Mouse (Mus musculus) myocyte (in vitro differentiated cells): ENCODE measurements around the gene Rsad2. TPM values are rescaled to one million over a fixed set of nuclear protein-coding genes. Genes with fewer than 3 reads are reported as not detected.
A peak's percentile ranks its signal among the peaks of the same experiment; 100 is the strongest.
"Not testable (repeated sequence)": the region's sequence is repeated elsewhere in the genome, so short reads cannot be mapped to it uniquely, and the experiment has no call there.

Experiments
- H3K27me3 ChIP-seq: one replicate; pipeline ENCODE4 v1.6.1; 2011; ENCODE audit not compliant: control insufficient read depth, insufficient read depth, insufficient read length
- H3K36me3 ChIP-seq: one replicate; pipeline ENCODE4 v1.6.1; 2011; ENCODE audit not compliant: control insufficient read depth, insufficient read depth
- H3K4me2 ChIP-seq: one replicate; pipeline ENCODE4 v1.6.1; 2011; ENCODE audit warnings: low read depth, control low read depth
- H3K4me3 ChIP-seq: one replicate; pipeline ENCODE4 v1.5.1; 2011; ENCODE audit warnings: mild to moderate bottlenecking, control low read depth, moderate library complexity
- H3K79me2 ChIP-seq: one replicate; pipeline ENCODE4 v1.6.1; 2011; ENCODE audit not compliant: control insufficient read depth, insufficient read depth
- H3ac ChIP-seq: one replicate; pipeline ENCODE4 v1.6.1; 2011; ENCODE audit not compliant: control insufficient read depth, insufficient read length
- CEBPB ChIP-seq: IDR thresholded peaks from 2 replicates; pipeline ENCODE4 v1.6.1; 2011; ENCODE audit warnings: mild to moderate bottlenecking, moderate library complexity; ENCODE audit not compliant: poor library complexity, insufficient read depth, severe bottlenecking
- E2F4 ChIP-seq: IDR thresholded peaks from one replicate; pipeline ENCODE4 v1.6.1; 2011; ENCODE audit warnings: mild to moderate bottlenecking, control low read depth, moderate library complexity; ENCODE audit not compliant: insufficient read depth
- MAX ChIP-seq: IDR thresholded peaks from one replicate; pipeline ENCODE4 v1.6.1; 2011; ENCODE audit warnings: low read depth, mild to moderate bottlenecking, control low read depth
- MYOD1 ChIP-seq, 3 experiments: IDR thresholded peaks; one replicate each; pipeline ENCODE4 v1.6.1; 2011; ENCODE audit warnings: control low read depth in 2 of 3, low read depth in 2 of 3, mild to moderate bottlenecking in 2 of 3, moderate library complexity in 1 of 3; ENCODE audit not compliant: insufficient read length in 2 of 3, control insufficient read depth in 1 of 3
- MYOG ChIP-seq, 3 experiments: IDR thresholded peaks; one replicate each; pipeline ENCODE4 v1.6.1; 2011; ENCODE audit warnings: control low read depth in 2 of 3, low read depth in 2 of 3, mild to moderate bottlenecking in 2 of 3; ENCODE audit not compliant: insufficient read length in 2 of 3, control insufficient read depth in 1 of 3, insufficient read depth in 1 of 3
- POLR2A ChIP-seq: IDR thresholded peaks from one replicate; pipeline ENCODE4 v1.6.1; 2011; ENCODE audit warnings: low read depth, mild to moderate bottlenecking, control low read depth, moderate library complexity; ENCODE audit not compliant: insufficient read length
- POLR2AphosphoS2 ChIP-seq: IDR thresholded peaks from one replicate; pipeline ENCODE4 v1.6.1; 2011; ENCODE audit warnings: low read depth, control low read depth; ENCODE audit not compliant: insufficient read length
- REST ChIP-seq: IDR thresholded peaks from one replicate; pipeline ENCODE4 v1.6.1; 2011; ENCODE audit warnings: mild to moderate bottlenecking, control low read depth, moderate library complexity; ENCODE audit not compliant: insufficient read depth, insufficient read length
- SRF ChIP-seq: IDR thresholded peaks from one replicate; pipeline ENCODE4 v1.6.1; 2011; ENCODE audit warnings: low read depth; ENCODE audit not compliant: control insufficient read depth, insufficient read length
- TCF12 ChIP-seq: IDR thresholded peaks from one replicate; pipeline ENCODE4 v1.6.1; 2011; ENCODE audit warnings: mild to moderate bottlenecking, control low read depth; ENCODE audit not compliant: poor library complexity, insufficient read depth, severe bottlenecking
- TCF3 ChIP-seq: IDR thresholded peaks from one replicate; pipeline ENCODE4 v1.6.1; 2011; ENCODE audit warnings: low read depth, control low read depth; ENCODE audit not compliant: insufficient read length
- USF1 ChIP-seq: IDR thresholded peaks from one replicate; pipeline ENCODE4 v1.6.1; 2011; ENCODE audit warnings: low read depth, mild to moderate bottlenecking, control low read depth, moderate library complexity
- polyA plus RNA-seq: library from polyadenylated mRNA; unstranded; fragments of >200 nt; fragmentation: generic; extraction: Trizol; gene quantifications from one replicate; pipeline ENCODE4 v1.2.1, GENCODE M21; 2012; ENCODE audit warnings: missing spikeins

Rsad2 gene
- polyA plus RNA-seq, 1 experiment, result 0.05 TPM

DNA sequence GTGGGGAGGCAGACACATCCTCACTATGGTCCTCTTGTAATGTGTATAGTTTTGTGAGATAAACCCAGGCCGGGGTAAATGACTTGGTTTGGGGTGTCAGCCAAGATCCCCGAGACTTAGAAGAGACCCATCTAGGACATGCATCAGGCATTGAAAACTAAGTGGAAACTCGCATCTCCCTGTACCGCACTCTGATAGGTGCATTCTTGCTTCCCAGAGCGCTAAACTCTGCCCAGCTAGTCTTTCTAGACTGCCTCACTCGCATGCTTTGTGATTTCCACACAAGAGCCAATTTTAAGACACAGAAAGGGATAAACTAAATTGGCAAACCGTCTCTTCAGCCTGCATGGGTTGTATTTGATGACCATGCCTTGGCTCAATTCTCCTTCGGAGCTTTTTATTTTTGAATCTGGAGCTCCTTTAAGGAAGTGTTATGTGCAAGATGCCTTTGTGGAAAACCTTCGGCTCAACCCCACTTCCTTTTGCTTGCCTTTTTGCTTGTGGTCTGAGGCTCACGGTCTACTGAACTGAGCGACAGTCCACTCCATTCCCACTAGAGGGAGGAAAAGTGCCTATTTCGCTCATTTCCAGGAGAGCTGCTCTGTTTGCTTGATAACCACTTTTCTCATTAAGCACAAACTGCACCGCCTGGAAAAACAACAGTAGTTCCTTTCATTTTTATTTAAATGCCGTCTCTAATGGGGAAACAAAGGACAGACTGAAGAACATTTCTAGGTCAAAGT lies 31.8 kb upstream of the Rsad2 start:
- Histone ChIP-seq H3K27me3 (no peaks in the 10 kb centered on the region), H3ac (no peak overlapping the region), H3K36me3 (no peaks in the 10 kb centered on the region), H3K4me3 (no peak overlapping the region), H3K79me2 (no peaks in the 10 kb centered on the region), H3K4me2 (no peak overlapping the region)
- TF ChIP-seq USF1, result no peak
- TF ChIP-seq REST, result no peak
- TF ChIP-seq SRF, result no peak

DNA sequence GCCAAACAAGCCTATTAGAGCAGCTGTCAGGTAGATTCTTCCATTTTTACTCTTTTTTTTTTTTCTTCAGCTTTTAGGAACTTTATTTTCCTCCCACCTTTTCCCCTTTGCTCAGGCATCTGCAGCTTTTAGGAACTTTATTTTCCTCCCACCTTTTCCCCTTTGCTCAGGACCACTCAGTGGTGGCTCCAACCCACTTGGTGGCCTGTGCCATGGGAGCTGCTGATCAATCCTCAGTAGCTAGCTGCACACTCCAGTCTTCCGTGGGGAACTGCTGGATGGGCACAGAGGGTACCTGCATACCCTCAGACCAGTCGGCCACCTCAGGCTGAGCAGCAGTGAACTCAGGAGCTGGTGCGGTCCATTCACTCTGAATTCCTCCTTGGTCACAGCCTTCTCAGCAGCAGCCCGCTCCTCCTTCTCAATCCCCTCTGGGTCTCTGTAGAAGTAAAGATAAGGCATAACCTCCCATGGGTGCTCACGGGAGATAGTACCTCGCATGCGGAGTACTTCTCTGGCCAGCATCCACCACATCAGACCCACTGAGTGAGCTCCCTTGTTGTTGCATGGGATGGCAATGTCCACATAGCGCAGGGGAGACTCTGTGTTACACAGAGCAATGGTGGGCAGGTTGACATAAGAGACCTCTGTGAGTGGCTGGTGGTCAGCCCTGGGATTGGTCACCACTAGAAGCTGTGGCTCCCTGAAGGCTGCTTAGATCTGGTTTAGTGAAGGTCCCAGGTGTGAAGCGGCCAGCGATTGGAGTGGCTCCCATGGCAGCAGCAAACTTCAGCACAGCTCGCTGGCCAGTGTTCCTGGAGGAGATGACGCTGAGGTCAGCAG lies 29.7 kb upstream of the Rsad2 start:
- not testable (repeated sequence) for H3ac ChIP-seq, H3K4me2 ChIP-seq, H3K79me2 ChIP-seq, H3K36me3 ChIP-seq, H3K4me3 ChIP-seq, H3K27me3 ChIP-seq

DNA sequence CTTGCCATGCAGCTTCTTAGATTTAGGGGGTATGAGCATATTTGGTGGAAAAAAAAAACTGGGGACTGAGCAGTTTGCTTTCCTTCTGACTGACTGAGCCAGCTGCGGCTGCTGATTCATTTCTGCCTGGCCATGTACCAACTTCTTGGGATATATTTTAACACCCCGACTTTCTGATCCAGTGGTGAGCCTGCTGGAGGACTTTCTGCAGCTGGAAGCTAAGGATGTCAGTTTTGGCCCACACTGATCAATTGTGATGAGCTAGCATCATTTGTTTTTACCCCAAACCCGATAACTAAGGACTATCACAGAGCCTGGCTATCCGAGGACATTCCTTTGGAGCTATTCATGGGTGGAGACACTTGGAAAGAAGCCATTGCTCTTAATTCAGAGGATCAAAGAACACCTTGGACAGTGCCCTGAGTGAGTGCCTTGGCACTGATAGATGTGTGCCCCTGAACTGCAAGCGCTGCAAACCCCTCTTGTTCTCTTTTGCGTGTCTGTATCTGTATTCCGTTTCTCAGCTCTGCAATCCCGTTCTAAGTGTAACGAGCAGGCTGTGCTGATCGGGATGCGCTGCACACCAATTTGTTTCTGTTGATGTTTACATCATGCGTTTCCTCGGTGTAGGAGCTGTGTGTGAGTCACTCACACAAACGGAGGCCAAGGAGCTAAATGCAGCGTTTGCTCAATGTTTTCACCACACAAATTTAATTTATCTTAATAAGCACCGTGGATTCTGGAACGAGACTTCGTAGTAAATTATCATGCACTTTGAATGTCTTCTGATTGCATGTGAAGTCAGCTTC lies 22.1 kb upstream of the Rsad2 start:
- Histone ChIP-seq H3K36me3 (no peaks in the 10 kb centered on the region), H3K79me2 (no peaks in the 10 kb centered on the region), H3ac (no peak overlapping the region), H3K27me3 (no peaks in the 10 kb centered on the region), H3K4me3 (no peak overlapping the region), H3K4me2 (peak overlapping the region; percentile 30)
- no peak for TF ChIP-seq POLR2A
- peak in 1 of 3 experiments; percentile 48 for TF ChIP-seq MYOD1 (IDR thresholded peaks at IDR 0.05; ENCODE audit: control insufficient read depth in 1 of 3, insufficient read length in 2 of 3, low read depth in 2 of 3)

DNA sequence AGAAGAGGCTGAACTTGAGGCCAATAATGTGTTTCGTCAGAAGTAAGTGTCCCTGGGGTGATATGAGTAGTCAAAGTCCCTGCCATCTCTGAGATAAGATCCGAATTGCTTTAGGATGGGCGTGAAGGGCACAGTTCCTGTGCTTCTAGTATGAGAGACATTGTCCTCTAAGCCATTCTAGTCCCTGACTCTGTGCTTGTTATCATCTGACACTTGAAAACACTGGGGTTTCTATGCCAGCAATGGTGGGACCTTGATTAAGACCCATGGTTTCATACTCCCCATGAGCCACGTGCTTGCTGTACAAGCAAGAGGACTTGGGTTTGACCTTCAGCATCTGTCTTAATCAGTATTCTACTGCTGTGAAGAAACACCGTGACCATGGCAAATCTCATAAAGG lies 20.9 kb upstream of the Rsad2 start:
- no peak overlapping the region for H3ac ChIP-seq
- H3K4me3 ChIP-seq, result no peak overlapping the region
- no peak for TF ChIP-seq MAX
- no peak for TF ChIP-seq CEBPB
- TF ChIP-seq MYOG (IDR thresholded peaks at IDR 0.05; ENCODE audit: control insufficient read depth in 1 of 3, insufficient read depth in 1 of 3, insufficient read length in 2 of 3, low read depth in 2 of 3), result no peak
- no peak for TF ChIP-seq MYOD1 (IDR thresholded peaks at IDR 0.05; ENCODE audit: control insufficient read depth in 1 of 3, insufficient read length in 2 of 3, low read depth in 2 of 3)
- no peak for TF ChIP-seq E2F4
- H3K4me2 ChIP-seq, result no peak overlapping the region
- H3K79me2 ChIP-seq, result no peaks in the 10 kb centered on the region
- no peaks in the 10 kb centered on the region for H3K36me3 ChIP-seq
- no peaks in the 10 kb centered on the region for H3K27me3 ChIP-seq

DNA sequence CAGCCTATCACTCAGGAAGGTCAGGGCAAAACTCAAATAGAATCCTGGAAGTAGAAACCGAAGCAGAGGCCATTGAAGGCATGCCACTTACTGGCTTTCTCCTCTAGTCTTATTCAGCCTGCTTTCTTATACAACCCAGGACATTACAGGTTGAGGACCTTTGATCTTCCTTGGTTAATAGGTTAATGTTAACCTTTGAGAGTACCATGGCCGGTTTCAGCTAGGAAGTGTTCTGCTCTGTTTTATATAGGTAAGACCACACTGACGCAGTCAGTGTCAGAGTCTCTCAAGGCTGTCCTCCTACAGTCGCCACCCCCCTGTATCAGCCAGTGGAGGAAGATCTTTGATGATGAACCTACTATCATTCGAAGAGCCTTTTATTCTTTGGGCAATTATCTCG lies 17.5 kb upstream of the Rsad2 start:
- TF ChIP-seq MYOD1 (IDR thresholded peaks at IDR 0.05; ENCODE audit: control insufficient read depth in 1 of 3, insufficient read length in 2 of 3, low read depth in 2 of 3), result no peak
- TF ChIP-seq MAX, result no peak
- no peak for TF ChIP-seq USF1
- no peak for TF ChIP-seq MYOG (IDR thresholded peaks at IDR 0.05; ENCODE audit: control insufficient read depth in 1 of 3, insufficient read depth in 1 of 3, insufficient read length in 2 of 3, low read depth in 2 of 3)
- TF ChIP-seq SRF, result no peak
- no peak for TF ChIP-seq CEBPB
- TF ChIP-seq E2F4, result no peak
- TF ChIP-seq POLR2AphosphoS2, result no peak
- TF ChIP-seq TCF12, result no peak
- TF ChIP-seq POLR2A, result no peak
- TF ChIP-seq TCF3, result no peak
- TF ChIP-seq REST, result no peak
- H3K4me3 ChIP-seq, result no peak overlapping the region
- H3K79me2 ChIP-seq, result no peaks in the 10 kb centered on the region
- H3K27me3 ChIP-seq, result no peaks in the 10 kb centered on the region
- no peak overlapping the region for H3ac ChIP-seq
- H3K4me2 ChIP-seq, result no peak overlapping the region
- H3K36me3 ChIP-seq, result no peaks in the 10 kb centered on the region
